Mouse (Mus musculus) kidney, adult 2 months (tissue): ENCODE results near the gene Asb18.

Source experiments
- CTCF ChIP-seq: fragments of 200-500 bp; conservative IDR thresholded peaks from 2 replicates; pipeline ENCODE4 v1.5.1; 2011; ENCODE audit warnings: low read depth, mild to moderate bottlenecking, control low read depth, low read length, moderate library complexity, mixed read lengths; ENCODE audit not compliant: insufficient read depth, insufficient read length
- POLR2A ChIP-seq: fragments of 200-500 bp; IDR thresholded peaks from one replicate; pipeline ENCODE4 v1.6.1; 2011; ENCODE audit warnings: low read depth, low read length, control low read depth

DNA sequence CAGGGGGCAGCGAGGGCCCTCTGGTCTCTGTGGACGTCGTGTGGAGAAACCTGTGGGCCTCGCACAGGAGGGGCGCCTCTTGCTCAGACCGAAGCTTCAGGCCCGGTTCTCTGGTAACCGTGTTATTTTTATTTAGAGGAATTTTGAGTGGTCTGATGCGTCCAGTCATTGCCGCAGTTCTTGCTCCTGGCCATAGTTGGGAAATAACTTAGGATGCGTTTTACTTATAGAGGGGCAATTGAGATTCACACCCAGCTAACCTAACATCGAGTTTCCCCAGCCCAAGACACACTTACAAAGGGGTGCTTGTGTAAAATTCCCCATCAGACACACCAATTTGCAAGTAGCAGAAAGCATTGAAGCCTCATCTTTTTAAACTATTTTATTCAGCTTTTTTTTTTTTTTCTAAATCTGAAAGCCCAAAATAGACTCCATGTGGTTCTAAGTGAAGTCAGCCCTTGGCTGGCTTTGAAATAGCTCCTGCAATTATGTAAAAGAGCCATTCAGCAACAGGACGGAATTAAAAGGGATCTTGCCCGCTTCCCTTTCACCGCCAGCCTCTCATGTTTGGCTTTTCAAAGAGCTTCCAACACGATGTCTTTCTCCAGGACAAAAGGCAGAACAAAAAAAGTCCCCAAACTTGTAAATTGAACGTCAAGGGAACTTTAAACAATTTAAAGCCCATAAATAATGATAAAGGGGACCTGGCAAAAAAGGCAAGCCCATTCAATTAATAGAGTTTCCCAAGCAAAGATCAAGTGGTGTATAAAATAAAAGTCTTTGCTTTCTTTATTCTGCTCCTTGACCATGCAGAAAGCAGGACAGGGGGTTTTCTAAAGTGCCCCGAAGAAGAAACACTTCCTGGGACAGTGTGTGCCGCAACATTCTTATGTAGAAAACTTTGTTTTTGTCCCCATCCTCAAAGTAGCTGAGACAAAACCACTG lies 79.9 kb downstream of the Asb18 start:
- no peak for TF ChIP-seq CTCF
- TF ChIP-seq POLR2A = no peak
